Mouse (Mus musculus): ENCODE measurements around the gene Tmem171. TPM values are rescaled to one million over a fixed set of nuclear protein-coding genes. Genes with fewer than 3 reads are reported as not detected.

Tmem171 gene
- polyA plus RNA-seq (2014; fragmentation: Nextera tagmentation; extraction: Ambion mirVana), result 0.19 TPM in 1 of 2 replicates, not detected in the other

DNA sequence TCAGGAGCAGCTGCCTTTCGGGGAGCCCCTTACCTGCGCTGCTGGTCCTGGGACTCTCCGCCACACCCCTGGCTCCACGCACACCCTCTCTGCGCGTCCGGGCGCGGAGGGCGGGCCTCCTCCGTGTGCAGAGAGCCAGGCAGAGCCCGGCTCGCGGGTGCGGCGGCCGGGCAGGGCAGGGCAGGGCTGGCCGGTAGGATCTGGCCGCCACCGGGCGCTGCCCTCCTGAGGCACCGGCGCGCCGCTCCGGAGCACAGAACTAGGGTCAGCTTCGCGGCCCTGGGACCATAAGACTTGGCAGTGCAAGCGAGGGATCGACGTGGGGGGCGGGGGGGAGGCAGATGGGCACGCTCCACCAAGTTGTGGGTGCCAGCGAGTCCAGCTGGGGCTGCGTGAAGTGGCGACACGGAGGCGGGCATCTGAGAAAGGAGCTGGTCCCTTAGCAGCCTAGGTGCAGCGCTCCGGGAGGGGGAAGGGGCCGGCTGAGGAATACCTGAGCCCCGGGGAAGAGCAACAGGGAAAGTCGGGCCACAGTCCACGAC is at the start of gene Tmem171:
Tmem171 (minus strand) TSS at position 62 of the 542 bp plus-strand sequence.
- Histone ChIP-seq H3K4me2 (peak within 1 kb of the TSS; percentile 60), H3K4me3 (ENCODE audit: low read depth, low read length) (peak within 1 kb of the TSS; percentile 21), H3K4me1 (replicated peaks; ENCODE audit: control insufficient read depth, insufficient read depth, low read length) (no peaks in the 10 kb centered on the region; the same call in 1 of the 2 replicates), H3K36me3 (ENCODE audit: control insufficient read depth, insufficient read depth, low read length) (no peaks in the 10 kb centered on the region), H3K9me3 (ENCODE audit: control insufficient read depth, low read length) (no peaks in the 10 kb centered on the region), H3K9ac (ENCODE audit: low read depth, low read length) (no peak within 1 kb of the TSS), H3K27me3 (replicated peaks; ENCODE audit: control insufficient read depth, insufficient read depth, low read length) (peaks cover 31% of the 10 kb centered on the region), H3K27ac (ENCODE audit: low read depth, low read length) (no peak within 1 kb of the TSS)
- DNase-seq (ENCODE audit: low spot score) (no peak), ATAC-seq (replicated peaks; ENCODE audit: low FRiP score) (no peak)
- 8% methylated on average over 44 of the region's 44 CpGs for WGBS

- no peak overlapping the region for H3K27ac ChIP-seq (ENCODE audit: low read depth, low read length)
- no peak overlapping the region for H3K4me3 ChIP-seq (ENCODE audit: low read depth, low read length)
- H3K27me3 ChIP-seq (replicated peaks; ENCODE audit: control insufficient read depth, insufficient read depth, low read length), result no peaks in the 10 kb centered on the region
- H3K36me3 ChIP-seq (ENCODE audit: control insufficient read depth, insufficient read depth, low read length), result peaks cover 13% of the 10 kb centered on the region
- no peak overlapping the region for H3K4me2 ChIP-seq
- ATAC-seq (replicated peaks; ENCODE audit: low FRiP score), result peak; percentile 68; the same call in 1 of the 2 replicates
- H3K4me1 ChIP-seq (replicated peaks; ENCODE audit: control insufficient read depth, insufficient read depth, low read length), result peaks cover 3% of the 10 kb centered on the region; the same call in 1 of the 2 replicates
- no peak overlapping the region for H3K9ac ChIP-seq (ENCODE audit: low read depth, low read length)
- DNase-seq (ENCODE audit: low spot score), result no peak
- H3K9me3 ChIP-seq (ENCODE audit: control insufficient read depth, low read length), result no peaks in the 10 kb centered on the region
Observed at GRCm38 (mm10) chr13:98743829-98744228, 49.2 kb upstream of the Tmem171 start.

DNA sequence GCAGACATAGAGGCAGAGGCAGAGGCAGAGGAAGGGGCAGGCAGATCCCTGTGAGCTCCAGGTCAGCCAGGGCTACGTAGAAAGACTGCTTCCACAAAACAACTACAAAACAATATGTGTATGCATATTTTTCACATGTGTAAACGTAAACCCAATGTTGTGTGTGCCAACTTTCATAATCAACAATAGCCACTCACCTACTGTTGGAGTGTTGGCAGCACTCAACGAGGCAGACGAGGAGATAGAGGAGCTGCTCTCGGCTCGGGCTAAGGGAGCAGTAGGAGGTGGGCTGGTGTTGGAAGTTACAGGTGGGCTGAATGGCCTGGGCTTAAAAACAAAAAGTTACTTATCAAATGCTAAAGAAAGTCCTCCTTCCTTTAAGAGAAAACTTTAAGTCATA is 48.6 kb upstream of the Tmem171 start:
- H3K9ac ChIP-seq (ENCODE audit: low read depth, low read length), result no peak overlapping the region
- no peaks in the 10 kb centered on the region for H3K27me3 ChIP-seq (replicated peaks; ENCODE audit: control insufficient read depth, insufficient read depth, low read length)
- H3K4me2 ChIP-seq, result no peak overlapping the region
- no peak for ATAC-seq (replicated peaks; ENCODE audit: low FRiP score)
- no peak for DNase-seq (ENCODE audit: low spot score)
- no peak overlapping the region for H3K27ac ChIP-seq (ENCODE audit: low read depth, low read length)
- no peak overlapping the region for H3K4me3 ChIP-seq (ENCODE audit: low read depth, low read length)
- H3K9me3 ChIP-seq (ENCODE audit: control insufficient read depth, low read length), result no peaks in the 10 kb centered on the region
- peaks cover 3% of the 10 kb centered on the region; the same call in 1 of the 2 replicates for H3K4me1 ChIP-seq (replicated peaks; ENCODE audit: control insufficient read depth, insufficient read depth, low read length)
- peaks cover 13% of the 10 kb centered on the region for H3K36me3 ChIP-seq (ENCODE audit: control insufficient read depth, insufficient read depth, low read length)
- whole genome bisulfite sequencing, result 83% methylated on average over 6 of the region's 6 CpGs

DNA sequence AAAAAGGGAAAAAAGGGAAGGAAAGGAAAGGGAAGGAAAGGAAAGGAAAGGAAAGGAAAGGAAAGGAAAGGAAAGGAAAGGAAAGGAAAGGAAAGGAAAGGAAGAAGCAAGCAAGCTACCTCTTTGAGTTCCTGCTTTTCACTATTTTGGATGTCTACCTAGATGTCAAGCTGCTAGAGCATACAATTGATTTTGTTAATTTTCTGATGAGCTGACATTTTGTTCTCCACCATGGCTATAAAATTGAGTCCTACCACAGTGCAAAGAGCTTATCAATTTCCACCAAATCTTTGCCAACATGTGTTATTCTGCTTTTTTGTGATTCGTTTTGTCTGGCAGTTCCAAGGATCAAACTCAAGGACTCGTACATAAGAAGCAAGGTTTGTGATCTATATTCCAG is 43.6 kb upstream of the Tmem171 start:
- H3K9me3 ChIP-seq (ENCODE audit: control insufficient read depth, low read length), result no peaks in the 10 kb centered on the region
- H3K27ac ChIP-seq (ENCODE audit: low read depth, low read length), result no peak overlapping the region
- H3K4me1 ChIP-seq (replicated peaks; ENCODE audit: control insufficient read depth, insufficient read depth, low read length), result no peaks in the 10 kb centered on the region
- no peak overlapping the region for H3K9ac ChIP-seq (ENCODE audit: low read depth, low read length)
- peaks cover 6% of the 10 kb centered on the region; the same call in 1 of the 2 replicates for H3K36me3 ChIP-seq (ENCODE audit: control insufficient read depth, insufficient read depth, low read length)
- no peak overlapping the region for H3K4me2 ChIP-seq
- DNase-seq (ENCODE audit: low spot score), result no peak
- no peaks in the 10 kb centered on the region for H3K27me3 ChIP-seq (replicated peaks; ENCODE audit: control insufficient read depth, insufficient read depth, low read length)
- ATAC-seq (replicated peaks; ENCODE audit: low FRiP score), result no peak
- WGBS, result 89% methylated on average over 2 of the region's 2 CpGs
- H3K4me3 ChIP-seq (ENCODE audit: low read depth, low read length), result no peak overlapping the region

GRCm38 (mm10) chr13:98733292-98733691 is 38.7 kb upstream of the Tmem171 start:
- Histone ChIP-seq H3K9me3 (ENCODE audit: control insufficient read depth, low read length) (no peaks in the 10 kb centered on the region), H3K4me1 (replicated peaks; ENCODE audit: control insufficient read depth, insufficient read depth, low read length) (no peaks in the 10 kb centered on the region), H3K27me3 (replicated peaks; ENCODE audit: control insufficient read depth, insufficient read depth, low read length) (no peaks in the 10 kb centered on the region), H3K27ac (ENCODE audit: low read depth, low read length) (no peak overlapping the region), H3K4me3 (ENCODE audit: low read depth, low read length) (no peak overlapping the region), H3K9ac (ENCODE audit: low read depth, low read length) (no peak overlapping the region), H3K36me3 (ENCODE audit: control insufficient read depth, insufficient read depth, low read length) (peaks cover 8% of the 10 kb centered on the region), H3K4me2 (no peak overlapping the region)
- WGBS, result 53% methylated on average over 3 of the region's 3 CpGs
- DNase-seq (ENCODE audit: low spot score) (no peak), ATAC-seq (replicated peaks; ENCODE audit: low FRiP score) (no peak; the same call in 1 of the 2 replicates)

DNA sequence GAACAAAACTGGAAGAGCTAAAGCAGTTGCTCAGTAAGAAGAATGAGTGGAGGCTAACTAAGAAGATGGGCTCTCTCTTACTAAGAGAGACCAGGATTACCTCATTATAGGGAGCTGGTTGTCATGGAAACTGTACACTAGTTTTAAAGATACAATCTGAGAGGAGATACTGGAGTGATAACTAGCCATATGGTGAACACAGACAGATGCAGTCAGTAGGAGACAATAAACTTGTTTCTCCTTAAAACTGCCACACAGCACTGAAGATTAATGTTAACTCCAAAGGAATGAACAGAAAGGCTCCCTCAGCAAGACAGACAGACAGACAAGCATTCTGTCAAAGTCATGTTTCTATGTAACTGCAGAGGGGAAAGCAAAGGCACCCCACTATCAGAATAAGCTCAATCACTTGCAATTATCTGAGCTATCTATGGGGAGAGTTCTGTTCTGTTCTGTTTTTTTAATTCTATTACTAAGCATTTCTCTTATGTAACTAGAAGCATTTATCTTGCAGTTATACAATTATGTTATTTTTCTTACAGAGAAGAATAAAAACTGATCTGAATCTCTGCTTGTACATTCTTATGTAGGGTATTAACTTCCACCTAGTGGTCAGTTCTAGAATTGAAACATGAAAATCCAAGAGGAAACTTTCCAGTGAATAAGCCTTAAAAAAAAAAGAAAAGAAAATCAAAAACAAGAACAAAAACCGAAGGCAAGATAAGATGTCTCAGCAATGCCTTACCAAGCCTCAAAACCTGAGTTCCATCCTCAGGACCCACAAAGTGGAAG is 34.8 kb upstream of the Tmem171 start:
- H3K9ac ChIP-seq (ENCODE audit: low read depth, low read length), result no peak overlapping the region
- WGBS, result 79% methylated on average over 1 of the region's 1 CpGs
- peaks cover 17% of the 10 kb centered on the region for H3K36me3 ChIP-seq (ENCODE audit: control insufficient read depth, insufficient read depth, low read length)
- no peak overlapping the region for H3K4me3 ChIP-seq (ENCODE audit: low read depth, low read length)
- DNase-seq (ENCODE audit: low spot score), result no peak
- ATAC-seq (replicated peaks; ENCODE audit: low FRiP score), result no peak
- no peaks in the 10 kb centered on the region for H3K4me1 ChIP-seq (replicated peaks; ENCODE audit: control insufficient read depth, insufficient read depth, low read length)
- no peaks in the 10 kb centered on the region for H3K9me3 ChIP-seq (ENCODE audit: control insufficient read depth, low read length)
- no peak overlapping the region for H3K27ac ChIP-seq (ENCODE audit: low read depth, low read length)
- H3K4me2 ChIP-seq, result no peak overlapping the region
- H3K27me3 ChIP-seq (replicated peaks; ENCODE audit: control insufficient read depth, insufficient read depth, low read length), result no peaks in the 10 kb centered on the region

GRCm38 (mm10) chr13:98726494-98726893 is 31.9 kb upstream of the Tmem171 start:
- ATAC-seq (replicated peaks; ENCODE audit: low FRiP score) (peak; percentile 63; the same call in 1 of the 2 replicates), DNase-seq (ENCODE audit: low spot score) (no peak)

GRCm38 (mm10) chr13:98723430-98723829 is 28.8 kb upstream of the Tmem171 start:
- Histone ChIP-seq H3K36me3 (ENCODE audit: control insufficient read depth, insufficient read depth, low read length) (peaks cover 15% of the 10 kb centered on the region), H3K9ac (ENCODE audit: low read depth, low read length) (no peak overlapping the region), H3K27me3 (replicated peaks; ENCODE audit: control insufficient read depth, insufficient read depth, low read length) (no peaks in the 10 kb centered on the region), H3K4me1 (replicated peaks; ENCODE audit: control insufficient read depth, insufficient read depth, low read length) (no peaks in the 10 kb centered on the region), H3K9me3 (ENCODE audit: control insufficient read depth, low read length) (no peaks in the 10 kb centered on the region), H3K4me2 (no peak overlapping the region), H3K4me3 (ENCODE audit: low read depth, low read length) (no peak overlapping the region), H3K27ac (ENCODE audit: low read depth, low read length) (no peak overlapping the region)
- ATAC-seq (replicated peaks; ENCODE audit: low FRiP score) (no peak), DNase-seq (ENCODE audit: low spot score) (no peak)
- 81% methylated on average over 1 of the region's 1 CpGs for WGBS

More at GRCm38 (mm10) chr13:98726494-98726893, 31.9 kb upstream of the Tmem171 start:
- WGBS, result 68% methylated on average over 4 of the region's 4 CpGs
- Histone ChIP-seq H3K4me1 (replicated peaks; ENCODE audit: control insufficient read depth, insufficient read depth, low read length) (no peaks in the 10 kb centered on the region), H3K27ac (ENCODE audit: low read depth, low read length) (no peak overlapping the region), H3K27me3 (replicated peaks; ENCODE audit: control insufficient read depth, insufficient read depth, low read length) (no peaks in the 10 kb centered on the region), H3K9ac (ENCODE audit: low read depth, low read length) (no peak overlapping the region), H3K36me3 (ENCODE audit: control insufficient read depth, insufficient read depth, low read length) (peaks cover 22% of the 10 kb centered on the region), H3K4me2 (no peak overlapping the region), H3K4me3 (ENCODE audit: low read depth, low read length) (no peak overlapping the region), H3K9me3 (ENCODE audit: control insufficient read depth, low read length) (no peaks in the 10 kb centered on the region)

Measured in liver, embryonic 11.5 days (tissue).